Mouse (Mus musculus) mouse trophoblast stem cell (cell line): Measurements from ENCODE around the gene Fas.

Experiments
- in situ Hi-C, 2 experiments: fragments of 300-500 bp; cut with MseI, MboI; formaldehyde crosslinking; loops; 2 replicates in 1 of 2; 3 replicates in 1 of 2; pipeline ENCODE4 v1.15.1; 2025

The Fas gene

DNA sequence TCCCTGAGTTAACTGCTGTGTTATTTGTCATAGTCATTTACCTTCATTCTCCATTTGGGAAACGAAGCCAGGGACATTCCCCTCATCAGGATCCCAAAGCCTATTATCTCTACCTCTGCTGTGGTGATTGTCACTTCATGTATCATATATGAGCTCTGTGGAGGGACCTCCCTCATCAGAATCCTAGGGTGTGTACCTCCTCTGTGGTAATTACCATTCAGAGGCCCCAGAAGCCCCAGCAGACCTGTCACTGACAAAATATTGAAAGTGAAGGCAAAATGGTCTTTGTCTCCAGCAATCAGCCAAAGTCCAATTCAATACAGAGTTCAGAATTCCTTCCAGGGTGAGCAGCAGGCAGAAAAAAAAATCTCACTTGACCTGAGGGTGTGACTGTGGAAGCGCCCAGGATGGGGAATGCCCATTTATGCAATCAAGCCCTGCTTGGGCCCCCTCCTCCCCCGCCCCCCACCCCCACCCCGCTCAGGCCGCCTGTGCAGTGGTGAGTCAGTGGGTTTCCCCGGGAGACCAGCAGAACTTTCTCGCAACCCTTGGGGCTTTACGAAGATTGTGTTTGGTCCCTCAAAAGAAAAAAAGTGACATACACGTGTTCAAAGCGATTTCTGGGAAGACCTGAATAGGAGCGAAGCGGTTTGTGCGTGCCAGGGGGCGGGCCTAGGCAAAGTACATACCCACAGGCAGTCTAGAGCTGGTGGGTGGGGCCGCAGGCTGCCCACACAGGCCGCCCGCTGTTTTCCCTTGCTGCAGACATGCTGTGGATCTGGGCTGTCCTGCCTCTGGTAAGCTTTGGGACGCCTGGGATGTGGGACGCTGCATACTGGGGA lies at the start of gene Fas:
Gene Fas (plus strand): TSS at position 719 of the 842 bp plus-strand sequence.
- in situ Hi-C loops: no loop called here

DNA sequence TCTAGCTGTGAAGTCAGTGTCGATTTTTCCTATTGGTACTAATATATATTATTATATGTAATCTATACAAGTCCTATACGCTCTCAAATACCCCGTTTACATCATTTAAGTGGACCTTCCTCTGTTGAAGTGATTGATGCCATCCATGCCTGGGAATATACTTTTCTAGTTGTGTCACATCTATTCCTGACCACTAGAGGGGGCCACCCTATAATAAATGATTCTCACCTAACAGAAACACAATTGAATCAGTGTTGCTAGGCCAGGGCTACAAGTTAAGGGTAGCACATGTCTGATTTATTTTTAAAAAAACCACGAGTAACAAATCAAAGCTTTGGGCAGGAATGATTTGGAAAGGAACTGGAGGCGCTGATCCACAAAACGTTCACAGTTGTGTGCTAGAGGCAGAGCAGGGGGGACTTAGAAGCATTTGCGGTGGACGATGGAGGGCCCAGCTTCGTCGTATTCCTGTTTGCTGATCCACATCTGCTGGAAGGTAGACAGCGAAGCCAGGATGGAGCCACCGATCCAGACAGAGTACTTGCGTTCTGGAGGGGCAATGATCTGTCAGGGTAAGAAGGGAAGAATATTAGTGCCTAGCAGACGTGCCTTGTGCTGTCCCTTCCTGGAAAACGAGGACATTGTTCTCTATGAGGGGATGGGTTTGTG lies 49.1 kb upstream of the Fas start:
- in situ Hi-C loops: loop anchor here in 1 of 2 experiments (25.0 kb wide), 1 partner anchor 246 kb away; the partner anchor contains the start of gene Ch25h

DNA sequence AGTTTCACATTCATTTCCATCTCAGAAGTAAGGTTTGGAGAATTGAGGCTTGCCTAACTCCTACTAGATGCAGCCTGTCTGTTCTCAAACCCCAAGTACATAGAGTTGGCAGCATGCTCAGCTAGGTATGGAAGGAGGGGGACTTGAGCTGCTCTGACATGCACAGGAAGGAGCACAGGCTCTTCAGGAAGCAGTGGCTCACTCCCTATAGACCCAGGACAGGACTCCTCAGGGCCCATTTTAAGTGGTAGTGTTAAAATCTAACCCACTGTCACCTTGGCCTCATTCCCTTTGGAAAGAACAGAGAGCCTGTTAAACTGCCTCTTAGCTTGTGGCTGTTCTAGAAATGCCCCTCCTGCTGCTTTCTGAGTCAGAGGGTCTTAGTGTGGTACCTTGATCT lies 47.5 kb upstream of the Fas start:
- in situ Hi-C loops: loop anchor here in 1 of 2 experiments (25.0 kb wide), 1 partner anchor 244 kb away; the partner anchor contains the start of gene Ch25h

DNA sequence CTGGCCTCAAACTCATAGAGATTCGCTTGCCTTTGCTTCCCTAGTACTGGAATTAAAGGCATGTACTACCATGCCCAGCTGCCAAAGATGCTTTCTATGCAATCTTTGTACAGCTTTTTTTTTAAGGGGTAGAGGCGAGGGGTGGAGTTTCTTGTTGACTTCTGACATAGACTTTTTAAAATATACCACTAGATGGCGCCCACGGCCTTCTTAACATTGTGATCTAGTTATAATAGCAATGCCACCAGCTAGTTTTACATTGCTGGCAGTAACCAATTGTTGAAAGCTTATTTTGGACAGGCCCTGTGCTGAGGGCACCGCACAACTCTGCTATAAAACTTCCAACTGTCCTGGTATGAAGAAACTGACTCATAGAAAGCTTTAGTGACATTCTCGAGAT lies 46.4 kb upstream of the Fas start:
- in situ Hi-C loops: loop anchor here in 1 of 2 experiments (25.0 kb wide), 1 partner anchor 243 kb away; the partner anchor contains the start of gene Ch25h

DNA sequence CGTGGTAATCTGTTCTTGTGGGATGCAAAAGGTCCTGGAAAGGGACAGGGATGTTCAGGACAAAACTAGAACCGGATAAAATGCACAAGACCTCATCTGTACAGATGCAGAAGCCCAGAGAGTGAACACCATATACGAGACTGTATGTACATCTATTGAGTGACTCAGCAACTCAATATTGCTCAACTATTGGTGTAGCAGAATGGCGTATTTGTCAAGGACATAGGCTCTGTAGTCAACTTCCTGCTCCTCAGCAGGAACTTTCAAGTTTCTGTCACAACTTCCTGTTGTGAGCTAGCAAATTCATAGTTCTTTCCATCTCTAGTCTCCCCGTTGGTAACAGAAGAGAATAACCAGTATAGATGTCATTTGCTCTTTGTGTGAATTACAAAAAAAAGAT lies 41.9 kb upstream of the Fas start:
- in situ Hi-C loops: loop anchor here in 1 of 2 experiments (25.0 kb wide), 1 partner anchor 239 kb away; the partner anchor contains the start of gene Ch25h

DNA sequence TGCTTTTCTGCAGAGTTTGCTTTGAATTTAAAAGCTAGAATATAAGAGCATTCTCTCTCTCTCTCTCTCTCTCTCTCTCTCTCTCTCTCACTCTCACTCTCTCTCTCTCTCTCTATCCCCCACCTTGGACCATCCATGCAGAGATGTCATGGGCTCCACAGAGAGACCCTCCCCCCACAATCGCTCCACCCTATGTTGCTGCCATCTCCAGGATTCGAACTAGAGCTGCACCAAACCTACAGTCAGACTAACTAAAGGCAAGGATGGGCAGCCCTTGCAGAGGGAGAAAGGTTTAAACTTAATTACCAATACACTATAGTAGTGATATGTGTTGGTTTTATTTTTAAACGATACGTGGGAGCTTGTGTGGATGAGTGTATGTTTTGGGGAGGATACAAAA lies 39.8 kb upstream of the Fas start:
- in situ Hi-C loops: no loop called here

DNA sequence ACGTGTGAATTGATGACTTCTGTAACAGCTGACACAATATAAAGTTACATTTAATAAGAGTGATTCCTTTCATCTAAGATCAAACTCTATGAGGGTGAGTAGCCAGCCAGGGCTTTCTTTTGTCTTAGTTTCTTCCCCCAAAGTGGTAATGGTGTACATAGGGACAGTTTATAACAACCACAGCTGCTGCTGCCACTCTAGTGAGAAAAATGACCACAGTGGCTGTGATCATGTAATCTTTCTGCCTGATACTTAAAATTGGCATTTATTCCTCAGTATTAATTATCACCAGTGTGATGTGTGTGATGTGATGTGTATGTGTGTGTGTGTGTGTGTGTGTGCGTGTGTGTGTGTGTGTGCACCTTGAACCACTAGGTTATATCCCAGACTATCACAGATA lies 38.6 kb upstream of the Fas start:
- in situ Hi-C loops: no loop called here

DNA sequence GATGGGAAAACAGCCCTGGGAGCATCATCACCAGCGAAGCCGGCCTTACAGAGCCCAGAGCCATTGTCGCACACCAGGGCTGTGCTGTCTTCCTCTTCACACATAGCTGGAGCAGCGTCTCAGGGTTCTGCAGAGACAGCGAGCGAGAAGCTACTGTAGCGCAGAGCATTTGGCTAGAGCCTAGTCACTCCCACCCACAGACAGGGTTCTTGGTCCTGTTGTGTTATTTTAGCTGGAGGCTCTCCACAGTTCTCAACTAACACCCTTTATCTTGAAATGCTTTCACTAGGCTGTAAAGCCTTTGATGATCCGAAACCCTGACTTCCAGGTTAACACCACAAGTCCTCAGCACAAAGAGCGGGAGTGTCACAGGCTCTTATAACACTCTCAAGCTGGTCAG lies 38.0 kb upstream of the Fas start:
- in situ Hi-C loops: no loop called here

DNA sequence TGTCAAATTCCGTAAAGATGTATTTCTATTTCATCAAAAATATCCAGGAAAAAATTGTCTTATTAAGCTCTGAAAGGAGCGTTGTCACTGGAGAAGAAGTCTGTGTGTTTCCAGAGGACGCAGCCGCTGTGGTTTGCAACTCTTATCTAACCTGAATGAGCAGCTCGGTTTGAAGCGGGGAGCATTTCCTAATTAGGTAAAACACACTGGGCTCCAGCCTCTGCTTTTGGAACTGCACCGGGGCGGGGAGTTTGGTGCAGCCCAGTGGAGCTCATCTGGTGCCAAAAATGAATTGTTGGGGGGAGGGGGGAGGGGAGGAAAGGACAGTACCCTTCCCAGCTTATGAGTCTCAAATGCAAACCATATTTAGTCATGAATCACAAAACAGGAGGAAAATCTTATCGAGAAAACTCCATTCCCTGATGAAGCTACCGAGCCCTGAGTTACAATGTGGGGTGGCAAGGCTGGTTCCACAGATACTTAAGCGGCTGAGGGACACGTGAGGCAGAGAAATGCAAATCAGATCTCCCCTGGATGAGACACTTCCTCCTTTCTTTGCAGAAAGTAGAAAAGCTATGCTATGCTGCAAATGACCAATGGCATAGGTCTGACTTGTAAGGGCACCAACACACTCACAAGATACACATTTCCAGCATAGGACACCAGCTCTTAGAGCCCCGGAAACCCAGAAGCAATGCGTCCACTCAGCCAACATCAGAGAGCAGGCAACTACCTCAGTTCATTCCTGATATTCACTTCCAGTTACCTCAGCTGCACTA lies 36.2 kb upstream of the Fas start:
- in situ Hi-C loops: no loop called here

DNA sequence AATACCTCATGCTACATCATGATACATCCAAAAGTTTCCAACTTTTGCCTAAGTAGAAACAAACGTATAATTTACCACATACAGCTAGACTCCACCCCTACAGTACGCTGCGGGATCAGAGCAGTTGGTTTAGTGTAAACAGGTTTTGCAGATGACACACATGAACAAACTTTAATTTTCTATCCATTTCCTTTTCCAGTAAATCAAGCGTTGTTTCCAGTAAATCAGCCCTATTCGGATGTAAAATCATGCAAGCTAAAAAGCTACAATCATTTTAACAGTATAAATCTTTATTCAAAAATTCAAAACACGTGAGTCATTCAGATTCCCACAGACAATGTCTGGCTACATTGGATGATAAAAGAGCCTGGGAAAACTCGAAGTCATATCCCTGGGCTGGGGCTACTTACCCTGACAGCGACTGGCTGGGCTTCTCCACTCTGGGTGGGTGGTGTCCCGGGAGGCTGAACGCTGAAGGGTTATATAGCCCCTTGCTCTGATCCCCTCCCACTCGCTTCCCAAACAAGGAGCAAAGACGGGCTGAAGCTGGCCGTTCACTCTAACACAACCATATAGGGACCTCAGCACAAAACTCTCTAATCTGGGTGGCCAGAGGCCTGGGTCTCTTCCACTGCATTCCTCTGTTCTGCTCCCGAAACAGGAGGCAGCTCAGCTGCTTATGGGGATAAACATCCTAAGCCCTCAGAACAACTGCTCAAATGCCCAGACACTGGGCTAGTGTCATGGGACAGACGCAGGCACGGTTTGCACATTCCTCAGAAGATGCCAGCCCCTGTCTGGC lies 35.4 kb upstream of the Fas start, which contains the start of gene Acta2:
Gene Acta2 (minus strand): TSS at position 711 of the 802 bp plus-strand sequence.
- in situ Hi-C loops: no loop called here

DNA sequence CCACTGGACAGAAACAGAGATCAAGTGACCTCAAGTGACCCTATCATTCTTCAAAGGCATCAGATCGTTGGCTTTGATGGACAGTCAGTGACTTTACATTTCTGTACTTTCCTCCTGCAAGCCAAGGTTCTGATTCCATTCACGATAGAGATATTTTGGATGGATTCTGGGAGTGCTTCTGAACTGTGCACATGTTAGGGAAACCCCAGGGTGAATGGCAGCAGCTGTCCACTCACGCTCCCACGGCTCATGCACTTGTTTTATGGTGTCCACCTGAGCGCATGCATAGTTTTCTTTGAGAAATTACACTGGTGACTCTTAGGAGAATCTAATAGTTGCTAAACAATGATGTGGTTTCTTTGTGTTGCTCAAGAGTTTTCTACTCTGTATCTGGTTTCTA lies 34.3 kb upstream of the Fas start:
- in situ Hi-C loops: no loop called here

DNA sequence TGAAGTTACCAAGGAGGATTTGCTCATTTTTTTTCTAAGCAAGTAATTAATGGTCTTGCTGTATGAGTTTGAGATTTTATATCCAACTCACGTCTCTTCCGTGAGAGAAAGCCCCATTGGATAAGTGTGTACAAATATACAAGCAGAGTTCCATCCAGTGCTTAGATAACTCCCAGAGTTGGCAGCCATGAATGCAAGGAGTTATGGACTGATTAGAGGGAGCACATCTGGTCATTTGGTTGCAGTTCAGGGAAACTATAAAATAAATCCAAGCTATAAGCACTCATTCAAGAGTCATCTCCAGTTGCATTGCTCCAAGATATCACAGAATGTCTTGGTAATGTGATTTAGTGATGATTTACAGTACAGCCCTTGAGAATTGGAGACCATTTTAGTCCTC lies 33.5 kb upstream of the Fas start:
- in situ Hi-C loops: no loop called here

DNA sequence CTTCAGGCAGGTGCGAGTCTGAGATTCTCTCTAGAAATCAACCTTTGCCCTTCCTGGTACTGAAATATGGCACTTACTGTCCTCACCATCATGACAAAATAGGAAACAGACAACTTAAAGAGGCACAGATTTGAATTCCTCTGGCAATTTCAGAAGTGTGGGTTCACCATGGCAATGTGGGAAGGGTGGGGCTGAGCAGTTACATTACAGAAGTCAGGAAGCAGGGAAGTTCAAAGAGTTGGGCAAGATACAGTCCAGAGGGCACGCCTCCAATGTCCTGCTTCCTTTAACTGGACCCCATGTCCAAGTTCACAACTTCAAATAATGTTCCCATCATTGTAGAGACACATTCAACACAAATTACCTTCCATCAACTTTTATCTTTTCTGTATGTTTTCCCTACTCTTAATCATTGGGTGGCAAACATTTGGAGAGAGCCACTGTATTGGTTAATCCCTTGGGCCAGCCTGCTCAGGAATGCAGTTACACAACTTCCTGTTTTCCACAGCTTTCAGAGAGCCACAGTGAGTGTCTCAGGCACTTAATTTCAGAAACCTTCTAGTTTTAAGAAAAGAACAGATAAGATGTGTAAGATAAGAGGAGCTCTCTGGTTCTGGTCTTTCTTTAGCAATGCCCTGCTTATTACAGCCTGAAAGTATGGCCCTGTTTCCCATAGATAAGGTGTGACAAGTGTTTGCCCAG lies 28.0 kb upstream of the Fas start:
- in situ Hi-C loops: no loop called here

DNA sequence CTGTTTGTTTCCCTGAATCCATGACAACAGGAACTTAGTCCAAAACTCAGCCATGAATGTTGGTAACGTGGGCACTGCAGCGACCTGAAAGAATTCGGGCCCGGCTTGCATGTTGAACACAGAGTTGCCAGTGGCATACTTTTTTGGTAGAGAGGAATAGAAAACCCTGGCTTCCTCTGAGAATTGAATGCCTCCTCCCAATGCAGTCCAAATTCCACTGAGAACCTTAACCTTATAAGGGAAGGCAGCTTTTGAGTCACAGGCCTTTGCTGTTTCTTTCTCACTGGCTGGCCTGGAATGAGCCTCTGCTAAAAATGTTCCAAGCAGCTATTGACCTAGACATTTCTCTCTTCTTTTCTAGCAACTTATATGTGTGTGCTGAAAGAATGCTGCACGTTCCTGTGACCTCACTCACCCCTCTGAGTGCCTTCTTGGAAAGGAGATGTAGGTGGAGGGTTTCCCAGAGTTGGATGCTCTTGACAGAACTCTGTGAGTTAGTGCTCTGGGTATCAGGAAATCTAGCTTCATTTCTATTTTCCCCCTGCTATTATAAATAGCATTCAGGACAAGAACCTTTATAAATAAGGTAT lies 24.8 kb upstream of the Fas start:
- in situ Hi-C loops: no loop called here

DNA sequence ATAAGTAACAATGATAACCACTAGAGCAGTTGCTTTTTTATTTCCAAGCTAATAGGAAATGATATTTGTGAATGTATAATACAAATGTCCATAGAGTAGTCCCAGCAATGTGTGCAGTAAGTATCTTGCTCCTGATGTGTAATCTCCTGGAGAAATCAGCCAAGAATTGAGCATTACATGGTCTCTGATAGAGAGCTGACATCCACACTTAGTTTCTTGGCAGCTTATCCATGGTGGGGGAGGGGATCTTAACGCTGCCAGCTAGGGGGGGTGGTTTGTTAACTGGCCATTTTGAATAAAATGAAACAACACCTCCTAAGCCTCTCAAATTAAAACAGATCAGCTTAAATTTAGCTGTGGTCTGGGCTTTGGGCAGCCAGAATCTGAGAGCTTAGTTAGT lies 21.5 kb upstream of the Fas start:
- in situ Hi-C loops: no loop called here

DNA sequence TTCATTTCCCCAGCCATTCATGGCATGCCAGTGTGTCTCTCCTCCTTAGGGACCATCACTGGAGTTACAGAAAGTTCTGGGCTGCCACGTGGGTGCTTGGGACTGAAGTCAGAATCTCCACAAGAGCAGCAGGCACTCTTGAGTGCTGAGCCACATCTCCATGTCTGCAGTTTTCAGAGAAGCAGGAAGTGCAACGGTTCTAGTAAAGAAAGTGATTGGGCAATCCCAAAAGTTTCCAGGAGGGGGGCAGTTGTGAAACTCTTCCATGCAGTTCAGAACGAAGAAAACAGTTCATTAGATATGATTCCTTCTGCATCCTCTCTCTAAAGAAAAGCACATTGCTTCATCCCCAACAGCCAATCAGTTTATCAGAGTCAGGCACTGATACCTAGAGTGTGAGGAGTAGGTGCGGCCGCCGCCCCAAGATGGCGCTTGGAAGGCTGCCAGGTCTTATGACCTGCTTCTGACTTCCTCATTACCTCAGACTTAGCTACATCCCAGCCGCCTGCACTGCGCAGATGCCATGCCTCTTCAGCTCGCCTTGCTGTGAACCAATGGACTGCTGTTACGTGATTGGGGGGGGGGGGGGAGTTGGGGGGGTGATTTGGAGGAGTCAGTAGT lies 20.2 kb upstream of the Fas start:
- in situ Hi-C loops: no loop called here

DNA sequence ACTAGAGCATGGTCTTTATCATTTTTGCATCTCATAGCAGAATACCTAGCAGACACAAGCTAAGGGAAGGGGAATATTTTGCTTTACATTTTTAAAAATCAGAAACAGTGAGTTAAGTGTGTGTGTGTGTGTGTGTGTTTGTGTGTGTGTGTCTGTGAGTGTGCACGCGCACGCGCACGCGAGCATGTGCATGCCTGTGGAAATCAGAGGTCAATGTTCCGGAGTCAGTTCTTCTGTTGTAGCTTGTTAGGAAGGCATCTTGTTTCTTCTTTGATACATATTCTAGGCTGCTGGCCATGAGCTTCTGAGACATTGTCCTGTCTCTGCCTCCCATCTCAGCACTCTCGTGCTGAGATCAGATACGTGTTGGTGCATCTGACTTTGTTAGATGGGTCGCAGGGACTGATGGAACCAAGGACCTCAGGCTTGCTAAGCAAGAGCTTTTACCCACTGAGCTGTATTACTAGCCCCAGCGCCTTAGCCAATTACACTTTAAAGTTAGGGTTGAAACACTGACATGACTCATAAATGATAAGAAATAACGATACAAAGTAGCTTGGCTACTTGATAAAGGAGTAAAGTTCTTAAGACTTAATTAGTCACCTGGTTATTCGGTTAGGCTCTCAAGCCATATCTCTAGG lies 19.5 kb upstream of the Fas start:
- in situ Hi-C loops: no loop called here

DNA sequence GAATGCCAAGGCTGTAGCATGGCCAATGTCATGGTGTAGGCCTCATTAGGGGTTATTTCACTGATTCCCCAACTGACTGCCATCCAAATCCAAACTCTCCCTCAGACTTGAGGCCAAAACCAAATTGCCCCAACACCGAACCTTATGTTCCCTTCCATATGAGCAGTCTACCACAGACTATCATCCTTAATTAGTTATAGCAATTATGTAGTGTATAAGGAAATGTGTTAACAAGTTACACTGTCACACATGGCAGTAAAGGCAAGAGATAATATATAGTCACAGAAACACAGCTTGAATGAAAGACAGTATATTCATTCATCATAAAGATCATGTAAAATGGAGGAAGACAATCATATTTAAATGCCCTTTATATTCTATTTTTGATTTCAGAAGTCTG lies 17.4 kb upstream of the Fas start:
- in situ Hi-C loops: no loop called here

DNA sequence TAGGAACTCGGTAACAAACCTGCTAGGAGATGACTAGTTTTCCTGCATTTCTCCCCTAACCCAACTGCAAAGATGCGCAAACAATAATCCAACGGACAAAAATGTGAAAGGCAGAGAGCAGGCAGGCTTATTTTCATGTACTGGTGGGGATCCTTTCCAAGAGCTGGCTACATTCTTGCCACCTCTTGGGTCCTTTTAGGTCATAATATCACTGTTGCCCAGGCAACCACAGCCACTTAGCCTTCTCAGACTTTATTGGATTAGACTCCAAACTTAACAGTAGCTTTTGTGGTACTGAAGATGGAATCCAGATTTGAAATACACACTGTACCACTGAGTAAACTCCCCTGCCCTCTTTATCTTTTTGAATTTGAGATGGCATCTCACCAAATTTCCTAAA lies 12.4 kb upstream of the Fas start:
- in situ Hi-C loops: no loop called here
